Mouse (Mus musculus) hindbrain, postnatal 0 days (tissue): ENCODE results near the gene C2cd4b. TPM values are rescaled to one million over a fixed set of nuclear protein-coding genes. Genes with fewer than 3 reads are reported as not detected.
"Not testable (repeated sequence)": the region's sequence is repeated elsewhere in the genome, so short reads cannot be mapped to it uniquely, and the experiment has no call there.

Experiments used
- ATAC-seq: fragments of 200-750 bp; cut with Nextera tagmentation; 2 replicates; pipeline ENCODE4 v1.8.0; 2017; ENCODE audit warnings: mild to moderate bottlenecking, moderate TSS enrichment, moderate library complexity
- DNase-seq: peaks from one replicate; pipeline ENCODE4 v3.0.0-alpha.2; 2015; ENCODE audit warnings: low spot score
- H3K27ac ChIP-seq: fragments of 300-500 bp; sonication (generic); 2 replicates; pipeline ENCODE4 v1.5.1; 2014; ENCODE audit warnings: mild to moderate bottlenecking
- H3K27me3 ChIP-seq: fragments of 300-500 bp; sonication (generic); 2 replicates; pipeline ENCODE4 v1.6.1; 2014; ENCODE audit warnings: low read length, mixed read lengths; ENCODE audit not compliant: insufficient read depth
- H3K36me3 ChIP-seq: fragments of 300-500 bp; sonication (generic); 2 replicates; pipeline ENCODE4 v1.6.1; 2014; ENCODE audit warnings: low read length, mixed read lengths; ENCODE audit not compliant: insufficient read depth
- H3K4me1 ChIP-seq: fragments of 300-500 bp; sonication (generic); 2 replicates; pipeline ENCODE4 v1.6.1; 2014; ENCODE audit warnings: antibody characterized with exemption, low read length, mixed read lengths; ENCODE audit not compliant: insufficient read depth
- H3K4me2 ChIP-seq: fragments of 300-500 bp; sonication (generic); 2 replicates; pipeline ENCODE4 v1.6.1; 2014; ENCODE audit warnings: low read depth, mild to moderate bottlenecking, low read length, moderate library complexity, mixed read lengths
- H3K4me3 ChIP-seq: fragments of 300-500 bp; sonication (generic); 2 replicates; pipeline ENCODE4 v1.5.1; 2014; ENCODE audit warnings: low read length
- H3K9ac ChIP-seq: fragments of 300-500 bp; sonication (generic); replicated peaks from 2 replicates; pipeline ENCODE4 v1.6.1; 2014; ENCODE audit warnings: mild to moderate bottlenecking, low read length, moderate library complexity, mixed read lengths
- H3K9me3 ChIP-seq: fragments of 300-500 bp; sonication (generic); 2 replicates; pipeline ENCODE4 v1.6.1; 2016; ENCODE audit warnings: low read length, mixed read lengths
- CTCF ChIP-seq: IDR thresholded peaks from 2 replicates; pipeline ENCODE4 v1.5.1; 2016; ENCODE audit warnings: antibody characterized with exemption, control low read depth, low read depth
- WGBS: fragments of 180-500 bp; shearing (Covaris S2); extraction: QIAGEN DNeasy Blood & Tissue Kit; methylation state at CpG from one replicate; pipeline ENCODE4 v1.1.7; 2014; 5-methylcytosine and 5-hydroxymethylcytosine counted together
- polyA plus RNA-seq: library from polyadenylated mRNA; unstranded; fragments of >200 nt; fragmentation: Nextera tagmentation; extraction: Ambion mirVana; gene quantifications from 2 replicates; pipeline ENCODE4 v1.2.1, GENCODE M21; 2015
- total RNA-seq: library from RNA; depleted of rRNA; stranded (reverse); fragments of >200 nt; gene quantifications from 2 replicates; pipeline ENCODE4 v1.2.3, GENCODE M21; 2014

The C2cd4b gene
- total and polyA plus RNA-seq, 2 experiments from 2014 or later = 2.1 to 4.0 TPM

DNA sequence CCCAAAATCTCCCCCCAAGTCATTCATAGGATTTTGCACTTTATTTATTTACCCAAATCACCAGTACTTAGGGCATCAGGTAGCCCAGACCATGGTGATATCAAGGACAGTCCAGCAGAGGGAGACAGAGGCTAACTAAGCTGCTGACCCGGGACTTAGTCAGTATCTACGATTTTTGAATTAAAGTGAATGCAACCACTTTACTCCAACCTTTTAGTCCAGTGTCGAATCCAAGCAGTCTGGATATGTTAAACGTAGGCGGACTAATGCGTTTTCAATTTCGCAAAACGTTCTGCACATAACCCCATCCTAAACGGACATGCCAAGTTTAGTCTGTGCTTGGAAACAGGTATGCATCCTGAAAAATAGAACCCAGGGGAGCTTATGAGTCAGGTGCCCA, 551 bp upstream of the C2cd4b start:
- Histone ChIP-seq H3K4me2 (peak overlapping the region; percentile 84), H3K36me3 (no peaks in the 10 kb centered on the region), H3K9ac (no peak overlapping the region), H3K27me3 (no peaks in the 10 kb centered on the region), H3K27ac (no peak overlapping the region), H3K9me3 (no peaks in the 10 kb centered on the region), H3K4me1 (0 out of 2 replicates have a peak, but pooled peaks cover 7% of the 10 kb centered on the region), H3K4me3 (peak overlapping the region; percentile 66)
- peak; percentile 91 for TF ChIP-seq CTCF
- 4% methylated on average over 9 of the region's 9 CpGs for WGBS
- ATAC-seq (0 out of 2 replicates have a peak, but pooled peaks have one; percentile 52), DNase-seq (peak; percentile 85)

- H3K27me3 ChIP-seq, H3K4me1 ChIP-seq, H3K9me3 ChIP-seq, H3K36me3 ChIP-seq: not testable (repeated sequence)
- Histone ChIP-seq H3K4me3 (peak overlapping the region; percentile 66), H3K9ac (peak overlapping the region; percentile 61), H3K4me2 (peak overlapping the region; percentile 84), H3K27ac (peak overlapping the region; percentile 83)
- ATAC-seq = peak; percentile 93
- DNase-seq = peak; percentile 81
- WGBS = 1% methylated on average over 63 of the region's 114 CpGs
- peak; percentile 18; the same call in 1 of the 2 replicates for TF ChIP-seq CTCF
Observed at GRCm38 (mm10) chr9:67759956-67760764, 923 bp downstream of the C2cd4b start.

- 64% methylated on average over 6 of the region's 6 CpGs for WGBS
- ATAC-seq (no peak), DNase-seq (no peak)
- no peaks in the 10 kb centered on the region for H3K9me3 ChIP-seq
- 0 out of 2 replicates have a peak, but pooled peaks cover 7% of the 10 kb centered on the region for H3K4me1 ChIP-seq
- H3K4me2 ChIP-seq = peak overlapping the region; percentile 84
- H3K27me3 ChIP-seq = no peaks in the 10 kb centered on the region
- H3K9ac ChIP-seq = peak overlapping the region; percentile 61; the same call in 1 of the 2 replicates
- no peaks in the 10 kb centered on the region for H3K36me3 ChIP-seq
- no peak for TF ChIP-seq CTCF
- peak overlapping the region; percentile 66; the same call in 1 of the 2 replicates for H3K4me3 ChIP-seq
- no peak overlapping the region for H3K27ac ChIP-seq
Observed at GRCm38 (mm10) chr9:67760991-67761390, 1.8 kb downstream of the C2cd4b start.

DNA sequence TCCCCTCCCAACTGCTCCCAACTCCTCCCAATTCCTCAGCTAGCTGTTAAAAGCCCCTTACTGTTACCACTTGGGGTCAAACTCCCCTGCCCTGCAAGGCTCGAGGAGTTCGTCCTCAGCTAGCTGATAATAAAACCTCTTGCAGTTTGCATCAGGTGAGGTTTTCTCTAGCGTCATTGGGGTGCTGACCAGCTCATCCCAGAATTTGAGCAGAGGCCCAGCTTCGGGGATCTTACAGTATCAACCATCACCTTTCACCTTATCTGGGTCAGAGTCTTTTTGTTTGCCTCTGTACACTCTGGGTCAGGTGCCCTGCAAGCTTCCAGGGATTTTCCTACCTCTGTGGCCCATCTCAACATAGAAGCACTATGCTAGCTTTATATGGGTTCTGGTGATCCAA, 4.1 kb downstream of the C2cd4b start:
- WGBS = 77% methylated on average over 4 of the region's 4 CpGs
- Histone ChIP-seq H3K27ac (no peak overlapping the region), H3K4me1 (0 out of 2 replicates have a peak, but pooled peaks cover 7% of the 10 kb centered on the region), H3K36me3 (no peaks in the 10 kb centered on the region), H3K4me3 (no peak overlapping the region), H3K9ac (no peak overlapping the region), H3K9me3 (no peaks in the 10 kb centered on the region), H3K4me2 (no peak overlapping the region), H3K27me3 (no peaks in the 10 kb centered on the region)
- DNase-seq = no peak
- no peak for ATAC-seq
- no peak for TF ChIP-seq CTCF

DNA sequence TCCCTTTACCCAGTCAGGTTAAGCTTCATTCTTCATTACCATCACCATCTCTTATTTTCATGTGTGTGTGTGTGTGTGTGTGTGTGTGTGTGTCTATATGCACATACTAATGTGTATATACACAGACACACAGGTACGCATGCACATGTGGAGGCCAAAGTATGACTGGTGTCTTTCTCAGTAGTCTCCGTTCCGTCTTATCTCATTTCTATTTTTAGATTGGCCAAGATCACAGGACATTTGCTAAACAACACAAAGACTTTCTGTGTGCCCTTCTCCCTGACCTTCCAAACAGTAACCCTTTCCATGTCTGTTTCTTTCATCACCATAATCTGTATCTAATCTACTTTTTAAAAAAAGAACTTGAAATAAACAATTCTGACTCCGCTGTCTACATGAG, 7.2 kb downstream of the C2cd4b start:
- no peak for ATAC-seq
- no peak for TF ChIP-seq CTCF
- WGBS = 90% methylated on average over 4 of the region's 4 CpGs

DNA sequence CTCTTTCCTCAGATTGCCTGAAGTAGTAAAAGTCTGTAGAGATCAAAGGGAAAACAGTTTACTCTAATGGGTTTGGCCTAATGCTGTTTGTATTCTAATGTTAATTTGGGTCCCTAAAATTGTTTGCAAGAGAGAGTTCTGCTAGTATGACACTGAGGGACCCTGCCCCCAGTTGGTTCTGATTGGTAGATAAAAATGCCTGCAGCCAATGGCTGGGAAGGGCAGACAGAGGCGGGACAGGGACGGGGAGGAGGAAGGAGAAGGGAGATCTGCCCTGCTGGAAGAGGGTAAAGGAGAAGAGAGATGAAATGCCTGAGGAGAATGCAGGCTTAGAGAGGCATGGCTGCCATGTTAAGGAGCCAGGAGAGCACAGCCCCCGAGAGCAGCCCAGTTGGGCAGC, 7.7 kb downstream of the C2cd4b start:
- Histone ChIP-seq H3K4me2 (no peak overlapping the region), H3K4me3 (no peak overlapping the region), H3K9ac (no peak overlapping the region), H3K27me3 (no peaks in the 10 kb centered on the region), H3K4me1 (no peaks in the 10 kb centered on the region), H3K27ac (no peak overlapping the region), H3K36me3 (no peaks in the 10 kb centered on the region), H3K9me3 (no peaks in the 10 kb centered on the region)
- 41% methylated on average over 3 of the region's 3 CpGs for WGBS
- TF ChIP-seq CTCF = no peak
- no peak for DNase-seq
- no peak for ATAC-seq

More for the DNA sequence above, 7.2 kb downstream of the C2cd4b start:
- no peaks in the 10 kb centered on the region for H3K36me3 ChIP-seq
- H3K27me3 ChIP-seq = no peaks in the 10 kb centered on the region
- no peak overlapping the region for H3K27ac ChIP-seq
- no peak overlapping the region for H3K4me3 ChIP-seq
- no peaks in the 10 kb centered on the region for H3K9me3 ChIP-seq
- no peak overlapping the region for H3K4me2 ChIP-seq
- H3K4me1 ChIP-seq = no peaks in the 10 kb centered on the region
- DNase-seq = no peak
- no peak overlapping the region for H3K9ac ChIP-seq

DNA sequence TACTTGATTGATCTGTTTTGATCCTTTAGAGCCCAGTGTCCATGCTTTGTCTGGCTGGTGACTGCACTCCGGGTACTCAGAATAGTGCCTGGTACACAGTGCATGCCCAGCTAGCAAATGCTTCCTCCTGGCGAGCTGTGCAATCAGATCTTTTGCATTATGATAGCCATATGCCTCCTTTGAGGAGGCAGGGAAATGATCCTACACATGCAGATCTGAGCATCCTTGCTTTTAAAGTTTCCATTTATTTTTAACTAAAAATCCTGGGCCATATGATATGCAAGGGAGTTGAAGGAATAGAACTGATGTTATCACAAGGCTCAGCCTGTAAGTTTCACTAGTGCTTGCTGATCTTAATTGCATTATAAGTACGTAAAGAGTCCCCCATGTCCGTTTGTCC, 9.6 kb downstream of the C2cd4b start:
- Histone ChIP-seq H3K4me2 (no peak overlapping the region), H3K27ac (no peak overlapping the region), H3K4me1 (no peaks in the 10 kb centered on the region), H3K36me3 (no peaks in the 10 kb centered on the region), H3K27me3 (no peaks in the 10 kb centered on the region), H3K9me3 (no peaks in the 10 kb centered on the region), H3K4me3 (no peak overlapping the region), H3K9ac (no peak overlapping the region)
- no peak for DNase-seq
- TF ChIP-seq CTCF = no peak
- WGBS = 76% methylated on average over 4 of the region's 4 CpGs
- ATAC-seq = no peak
